Mouse (Mus musculus) adipocyte (in vitro differentiated cells): ENCODE measurements at regions not wholly inside any gene's neighbourhood (a gene's known extent, or its start where the extent isn't known, plus 50 kb on each side); places are given as distances from the start of the nearest gene placed in this dataset.
A peak's percentile ranks its signal among the peaks of the same experiment; 100 is the strongest.
"Not testable (repeated sequence)": the region's sequence is repeated elsewhere in the genome, so short reads cannot be mapped to it uniquely, and the experiment has no call there.

Experiments
- DNase-seq: peaks from one replicate; pipeline ENCODE4 v3.0.0-alpha.2; 2016; ENCODE audit warnings: low spot score

GRCm38 (mm10) chr6:37618990-37619389 lies 89.0 kb downstream of the Akr1d1 start:
- DNase-seq: no peak

DNA sequence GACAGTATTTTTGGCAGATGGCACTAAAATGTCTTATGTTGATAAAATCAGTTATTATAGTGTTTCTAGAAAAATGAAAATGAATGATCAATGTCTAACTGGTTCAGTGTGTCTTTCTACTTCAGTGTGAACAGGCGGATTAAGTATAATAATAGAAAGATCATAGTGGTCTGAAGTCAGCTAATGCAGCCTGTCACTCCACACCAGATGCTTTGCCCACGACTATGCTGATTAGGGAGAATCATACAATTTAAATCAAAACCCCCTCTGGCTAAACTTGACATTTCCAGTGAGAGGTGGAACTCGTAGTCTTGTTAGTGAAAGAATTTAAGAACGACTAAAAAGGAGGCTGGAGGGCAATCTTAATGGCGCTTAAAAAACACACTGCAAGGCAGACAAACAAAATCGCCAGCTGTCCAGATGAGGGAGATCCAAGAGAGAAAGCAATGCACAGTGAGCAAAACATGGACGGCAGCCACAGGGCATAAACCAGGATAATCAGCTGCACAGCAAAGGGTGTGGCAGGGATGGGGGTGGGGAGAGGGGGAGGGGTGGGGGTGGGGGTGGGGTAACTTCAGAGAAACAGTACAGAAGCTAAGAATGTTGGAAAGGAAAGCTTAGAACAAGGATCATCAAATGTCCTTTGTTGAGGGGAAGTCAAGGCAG lies 91.5 kb downstream of the Akr1d1 start:
- no peak for DNase-seq

GRCm38 (mm10) chr6:37622273-37622672 lies 92.3 kb downstream of the Akr1d1 start:
- DNase-seq: no peak

- no peak for DNase-seq
These were observed 97.2 kb downstream of the Akr1d1 start for GRCm38 (mm10) chr6:37627206-37627605.

DNA sequence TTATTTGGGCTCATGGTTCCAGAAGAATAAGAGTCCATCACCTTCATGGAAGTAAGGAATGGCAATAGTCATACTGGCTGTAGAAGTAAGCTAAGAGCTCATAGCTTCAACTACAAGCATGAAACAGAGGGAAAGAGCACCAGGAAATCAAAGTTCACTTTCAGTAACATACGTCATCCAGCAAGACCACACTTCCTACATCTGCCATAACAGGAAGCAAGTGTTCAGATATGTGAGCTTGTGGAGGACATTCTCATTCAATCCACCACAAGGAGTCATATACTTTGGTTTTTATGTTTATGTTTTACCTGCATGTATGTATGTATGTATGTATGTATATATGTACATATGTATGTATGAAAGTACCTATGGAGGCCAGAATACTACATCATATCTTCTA lies 104.0 kb downstream of the Akr1d1 start:
- no peak for DNase-seq

- no peak for DNase-seq
These were observed 112.1 kb downstream of the Akr1d1 start for GRCm38 (mm10) chr6:37642066-37642465.

- no peak for DNase-seq
These were observed 112.7 kb downstream of the Akr1d1 start for GRCm38 (mm10) chr6:37642701-37643121.

- DNase-seq: no peak
These were observed 113.2 kb downstream of the Akr1d1 start for GRCm38 (mm10) chr6:37643176-37643575.

- DNase-seq: no peak
These were observed 113.7 kb downstream of the Akr1d1 start for GRCm38 (mm10) chr6:37643718-37644117.

DNA sequence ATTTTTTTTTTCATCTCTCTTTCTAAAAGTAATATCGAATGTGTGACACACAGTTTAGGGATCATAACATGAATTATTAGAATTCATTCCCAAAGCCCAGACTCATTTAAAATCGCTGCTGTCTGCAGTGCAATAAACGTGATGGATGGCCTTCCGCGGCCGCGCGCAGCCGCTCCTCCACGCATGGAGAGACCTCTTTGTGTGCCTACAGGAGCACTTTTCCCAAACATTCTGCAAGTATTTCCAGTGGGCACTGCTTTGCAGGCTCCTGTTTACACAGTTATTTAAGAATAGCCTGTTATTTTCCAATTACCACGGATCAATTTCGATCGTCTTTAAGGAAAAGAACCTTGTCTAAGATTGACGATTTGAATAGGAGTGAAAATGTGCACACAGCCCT lies 115.6 kb downstream of the Akr1d1 start:
- DNase-seq: no peak

DNA sequence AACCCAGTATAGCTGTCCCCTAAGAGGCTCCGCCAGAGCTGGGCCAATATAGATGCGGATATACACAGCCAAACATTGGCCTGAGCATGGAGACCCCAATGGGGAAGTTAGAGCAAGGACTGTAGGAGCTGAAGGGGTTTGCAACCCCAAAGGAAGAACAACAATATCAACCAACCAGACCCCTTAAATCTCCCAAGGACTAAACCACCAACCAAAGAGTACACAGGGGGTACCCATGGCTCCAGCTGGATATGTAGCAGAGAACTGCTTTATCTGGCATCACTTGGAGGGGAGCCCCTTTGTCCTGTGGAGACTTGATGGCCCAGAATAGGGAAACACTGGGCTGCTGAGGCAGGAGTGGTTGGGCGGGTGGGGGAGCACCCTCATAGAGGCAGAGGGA lies 127.3 kb downstream of the Akr1d1 start:
- not testable (repeated sequence) for DNase-seq

DNA sequence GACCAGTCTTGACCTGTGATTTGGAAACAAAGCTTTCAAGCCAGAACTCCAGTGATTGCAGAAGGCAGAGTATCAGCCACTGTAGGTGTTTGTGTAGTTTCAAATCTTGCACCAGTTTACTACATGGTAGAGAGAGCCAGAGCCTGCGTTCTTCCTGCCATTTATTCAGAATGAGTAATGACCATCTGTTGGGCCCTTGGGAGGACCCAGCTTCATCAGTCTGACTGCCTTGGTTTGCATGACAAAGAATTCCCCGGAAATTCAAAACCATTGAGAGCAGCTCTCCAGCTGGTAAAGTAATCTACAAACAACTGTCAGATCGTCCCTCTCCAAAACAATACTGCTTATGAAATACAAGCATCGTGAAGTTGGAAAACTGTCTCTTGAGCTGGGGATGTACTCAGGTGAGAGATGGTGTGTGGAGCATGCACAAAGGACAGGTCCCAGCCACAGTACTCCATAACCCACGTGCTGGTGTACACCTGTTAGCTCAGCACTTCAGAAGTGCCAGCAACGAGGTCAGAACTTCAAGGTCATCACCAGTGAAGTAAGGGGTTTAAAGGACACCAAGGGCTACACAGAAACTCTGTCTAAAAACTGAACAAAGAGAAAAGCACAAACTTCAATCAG lies 128.2 kb downstream of the Akr1d1 start:
- DNase-seq: peak; percentile 33

GRCm38 (mm10) chr6:37662747-37663146 lies 132.8 kb downstream of the Akr1d1 start:
- peak; percentile 44 for DNase-seq

GRCm38 (mm10) chr6:37665576-37665975 lies 135.6 kb downstream of the Akr1d1 start:
- DNase-seq: peak; percentile 59

DNA sequence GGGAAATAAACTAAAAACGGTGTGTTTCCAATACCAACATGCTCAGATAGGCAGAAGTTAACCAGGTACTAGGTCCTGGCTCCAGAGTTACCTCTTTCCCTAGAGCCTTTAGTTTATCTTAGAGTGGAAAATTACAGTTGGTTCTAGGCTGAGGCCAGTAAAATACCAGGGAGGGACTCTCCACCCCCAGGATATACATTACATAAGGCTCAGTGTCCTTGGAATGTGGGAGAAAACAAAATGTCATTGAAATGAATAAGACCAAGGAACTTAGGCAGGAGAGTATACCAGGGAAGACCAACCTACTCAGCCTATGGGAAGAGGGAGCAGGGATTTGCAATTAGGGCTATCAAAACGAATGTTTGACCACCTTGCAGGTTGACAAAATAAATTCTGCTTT lies 139.4 kb downstream of the Akr1d1 start:
- DNase-seq: peak; percentile 17

GRCm38 (mm10) chr6:37670701-37671100 lies 140.7 kb downstream of the Akr1d1 start:
- no peak for DNase-seq

DNA sequence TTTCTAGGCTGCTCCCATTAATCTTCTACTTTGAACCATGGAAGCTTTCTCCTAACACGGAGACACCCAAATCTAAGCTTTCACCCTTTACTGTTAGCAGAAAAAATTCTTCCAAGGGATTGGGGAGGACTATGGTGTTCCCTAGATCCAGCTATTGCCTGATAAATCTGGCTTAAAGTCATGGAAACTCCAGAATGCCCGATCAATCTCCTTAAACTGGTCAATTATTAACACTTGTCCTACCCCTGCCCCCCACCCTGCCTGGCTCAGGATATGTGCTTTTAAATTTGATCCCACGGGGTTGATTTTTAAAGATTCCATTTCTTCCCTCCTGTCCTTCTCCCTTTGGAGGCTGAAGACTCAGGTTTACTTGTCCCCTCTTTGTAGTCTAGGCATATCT lies 149.9 kb downstream of the Akr1d1 start:
- no peak for DNase-seq

GRCm38 (mm10) chr6:37681331-37681730 lies 151.4 kb downstream of the Akr1d1 start:
- not testable (repeated sequence) for DNase-seq

DNA sequence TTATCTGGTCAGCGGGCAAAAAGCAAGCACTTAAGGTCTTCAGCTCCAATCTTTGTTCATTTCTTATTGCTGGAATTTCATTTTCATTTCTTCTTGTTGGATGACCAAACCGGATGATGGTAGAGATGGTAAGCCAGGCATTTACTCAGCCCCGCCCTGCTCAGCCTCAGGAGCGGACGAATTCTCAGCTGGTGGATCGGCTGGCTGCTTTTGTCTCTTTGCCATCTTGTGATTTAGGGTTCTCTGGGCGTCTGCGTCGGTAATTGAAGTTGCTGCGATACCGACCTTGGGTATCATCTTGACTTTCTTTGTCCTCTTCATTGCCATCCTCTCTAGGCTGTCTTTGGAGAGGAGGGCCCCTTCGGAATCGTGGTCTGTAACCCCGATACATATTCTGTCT lies 156.1 kb downstream of the Akr1d1 start:
- no peak for DNase-seq

DNA sequence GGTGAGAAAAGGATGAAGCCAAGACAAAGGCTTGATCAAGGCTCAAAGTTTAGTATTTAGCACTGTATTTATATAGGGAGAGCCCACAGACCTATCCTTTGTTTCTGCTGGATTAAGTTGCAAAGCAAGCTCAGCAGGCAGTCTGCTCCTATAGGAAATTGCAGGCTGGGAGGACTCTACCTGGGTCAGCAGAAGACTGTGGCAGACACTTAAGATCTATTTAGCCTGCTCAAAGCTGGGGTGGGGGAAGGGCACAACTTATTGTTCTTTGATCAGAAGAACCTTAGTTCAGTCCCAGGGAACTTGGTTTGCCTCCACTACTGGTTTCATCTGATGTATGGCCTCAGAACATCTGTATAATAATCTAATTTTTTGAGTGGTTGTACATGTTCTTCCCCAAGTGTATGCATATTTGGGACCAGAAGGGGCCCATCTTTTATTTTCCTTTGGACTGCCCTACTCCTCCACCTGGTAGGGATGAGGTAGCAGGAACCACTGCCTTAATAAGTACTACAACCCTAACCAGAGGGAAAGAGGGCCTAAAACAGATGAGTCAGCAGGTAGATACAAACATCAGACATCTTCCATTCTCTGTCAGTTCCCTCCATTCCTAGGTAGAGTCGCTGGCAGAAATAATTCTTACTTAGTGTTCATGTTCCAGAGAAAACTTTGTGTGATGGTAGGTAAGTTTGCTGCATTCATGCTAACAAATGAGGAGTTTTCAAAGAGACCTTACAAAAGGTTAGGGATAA lies 159.1 kb downstream of the Akr1d1 start:
- no peak for DNase-seq

DNA sequence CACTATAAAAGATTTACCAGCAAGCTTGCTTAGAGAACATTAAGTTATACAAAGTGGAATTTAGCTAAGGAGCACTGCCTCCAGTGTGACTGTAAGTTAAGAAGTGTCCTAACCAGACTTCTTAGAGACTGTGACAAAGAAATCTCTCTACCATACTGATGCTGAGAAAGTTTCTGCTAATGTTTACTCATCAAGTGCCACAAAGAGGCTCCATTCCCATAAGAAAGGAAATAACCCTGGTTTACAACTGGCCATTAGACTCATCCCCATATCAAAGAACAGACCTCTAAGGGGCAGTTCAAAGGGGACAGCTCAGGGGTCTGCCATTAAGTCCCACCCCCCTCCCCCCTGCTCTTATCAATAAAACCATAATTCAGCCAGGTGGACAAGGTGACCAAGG lies 159.7 kb downstream of the Akr1d1 start:
- DNase-seq: no peak

- no peak for DNase-seq
These were observed 162.1 kb downstream of the Akr1d1 start for GRCm38 (mm10) chr6:37691976-37692644.

DNA sequence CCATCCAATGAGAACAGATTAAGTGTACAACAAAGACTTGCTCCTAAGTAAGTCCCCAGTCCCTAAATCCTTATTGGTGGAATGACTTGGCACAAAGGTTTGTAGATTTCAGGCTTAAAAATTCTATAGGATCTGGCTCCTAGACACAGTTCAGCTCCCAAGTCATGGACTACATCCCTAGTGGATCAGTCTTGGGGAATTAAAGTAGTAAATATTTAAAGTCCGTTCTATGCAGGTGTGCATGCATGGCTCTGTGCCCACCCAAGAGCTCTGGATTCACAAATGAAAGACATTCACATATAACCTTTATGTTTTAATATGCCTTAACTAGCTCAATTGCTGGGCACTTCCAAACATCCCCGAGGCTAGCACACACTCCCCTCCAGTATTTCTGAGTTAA lies 162.8 kb downstream of the Akr1d1 start:
- DNase-seq: no peak
